Comparison of ENCODE assay signal across 15 mouse cellular contexts in the genomic region with DNA sequence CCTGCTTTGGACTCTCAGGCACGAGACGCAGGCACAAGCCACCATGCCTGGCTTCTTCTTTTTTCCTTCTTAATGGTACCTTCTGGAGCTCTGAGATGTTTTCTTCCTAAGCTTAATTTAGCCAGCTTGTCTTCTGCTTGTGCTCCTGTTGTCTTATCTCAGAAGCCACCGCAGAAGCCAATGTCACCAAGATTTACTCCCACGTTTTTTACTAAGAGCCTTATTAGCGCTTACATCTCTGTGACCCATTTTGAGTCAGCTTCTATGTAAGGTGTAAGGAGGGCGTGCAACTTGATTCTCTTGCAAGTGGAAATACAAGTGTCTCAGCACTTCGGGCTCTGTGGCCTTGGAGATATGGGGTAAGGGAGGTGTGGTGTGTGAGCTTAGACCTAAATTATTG. TPM values are rescaled to one million over a fixed set of nuclear protein-coding genes. Genes with fewer than 3 reads are reported as not detected.
A peak's percentile ranks its signal among the peaks of the same experiment; 100 is the strongest.
DNase-seq lines count a peak whose midpoint lies in the region; ATAC-seq and TF ChIP-seq lines count a peak whose summit lies in the region.
"Had no signal": no experiment of that assay in that cellular context is flagged by ENCODE, and none has a peak within 500 bp of the region (broad histone marks: within the 10 kb centered on the region; RNA-seq: fewer than 3 reads in every experiment).

No protein-coding gene starts in this region.

- H3K9ac ChIP-seq in heart, embryonic 14.5 days (ENCODE audit: low read length): peak overlapping the region; percentile 44; the same call in 1 of the 2 replicates
- no peak overlapping the region for H3K9ac ChIP-seq in liver, adult 2 months (ENCODE audit: low read depth, low read length)
- no peak overlapping the region for H3K9ac ChIP-seq in liver, embryonic 11.5 days (ENCODE audit: low read depth, low read length)
- no peak overlapping the region for H3K9ac ChIP-seq in hindbrain, embryonic 13.5 days
- H3K9ac ChIP-seq: embryonic facial prominence, embryonic 13.5 days; forebrain, embryonic 15.5 days; liver, embryonic 13.5 days; midbrain, embryonic 13.5 days had no signal

- H3K4me1 ChIP-seq in heart, embryonic 14.5 days (ENCODE audit: control insufficient read depth in 2 of 2, insufficient read depth in 2 of 2, low read length in 2 of 2): peaks cover 29 to 35% of the 10 kb centered on the region in 2 experiments
- H3K4me1 ChIP-seq in liver, adult 2 months (ENCODE audit: control insufficient read depth, insufficient read depth, low read length): no peaks in the 10 kb centered on the region; the same call in 1 of the 2 replicates
- H3K4me1 ChIP-seq in liver, embryonic 11.5 days (replicated peaks; ENCODE audit: control insufficient read depth, insufficient read depth, low read length): peaks cover 6% of the 10 kb centered on the region
- peaks cover 46% of the 10 kb centered on the region for H3K4me1 ChIP-seq in bone marrow macrophage, adult 2 months (ENCODE audit: control insufficient read depth, insufficient read depth, low read length)
- 0 out of 2 replicates have a peak, but pooled peaks cover 7% of the 10 kb centered on the region for H3K4me1 ChIP-seq in hindbrain, embryonic 13.5 days (replicated peaks)
- H3K4me1 ChIP-seq: embryonic facial prominence, embryonic 13.5 days; forebrain, embryonic 15.5 days; midbrain, embryonic 13.5 days had no signal

- peak overlapping the region; percentile 93 to 95 for H3K27ac ChIP-seq in heart, embryonic 14.5 days (replicated peaks in 1 of 2; ENCODE audit: control insufficient read depth in 1 of 2, insufficient read depth in 1 of 2, low read depth in 2 of 2, low read length in 2 of 2)
- peak overlapping the region; percentile 21; the same call in 1 of the 2 replicates for H3K27ac ChIP-seq in liver, adult 2 months (replicated peaks; ENCODE audit: insufficient read depth, low read depth, low read length)
- no peak overlapping the region for H3K27ac ChIP-seq in liver, embryonic 11.5 days (ENCODE audit: low read depth, low read length)
- H3K27ac ChIP-seq in bone marrow macrophage, adult 2 months (ENCODE audit: insufficient read depth, low read depth, low read length): peak overlapping the region; percentile 76
- peak overlapping the region; percentile 73 for H3K27ac ChIP-seq in macrophage
- no peak overlapping the region for H3K27ac ChIP-seq in hindbrain, embryonic 13.5 days
- H3K27ac ChIP-seq: forebrain, embryonic 15.5 days; liver, embryonic 13.5 days; midbrain, embryonic 13.5 days had no signal

- intact Hi-C loops in heart, postnatal 36 days (cut with DNase I): no loop called here

- no peaks in the 10 kb centered on the region for H3K9me3 ChIP-seq in heart, embryonic 14.5 days (ENCODE audit: control insufficient read depth, low read length)
- H3K9me3 ChIP-seq in liver, embryonic 11.5 days (ENCODE audit: control insufficient read depth, low read length): no peaks in the 10 kb centered on the region
- H3K9me3 ChIP-seq in hindbrain, embryonic 13.5 days: no peaks in the 10 kb centered on the region
- H3K9me3 ChIP-seq: embryonic facial prominence, embryonic 13.5 days; forebrain, embryonic 15.5 days; liver, embryonic 13.5 days; midbrain, embryonic 13.5 days had no signal

- DNase-seq in heart, postnatal 36 days: no peak
- DNase-seq in liver, adult 2 months (ENCODE audit: extremely low read depth, low read depth, low spot score): no peak
- DNase-seq in liver, embryonic 11.5 days (ENCODE audit: low spot score): no peak
- DNase-seq in frontal cortex, postnatal 25 days (ENCODE audit: low spot score in 2 of 2): no peak
- DNase-seq: cerebellum, adult 9-10 months; layer of hippocampus, postnatal 36 days; liver, embryonic 13.5 days; thymus, adult 18-20 months had no signal

- peaks cover 26% of the 10 kb centered on the region for H3K36me3 ChIP-seq in heart, embryonic 14.5 days (ENCODE audit: control insufficient read depth, insufficient read depth, low read length)
- H3K36me3 ChIP-seq in liver, adult 2 months (ENCODE audit: control insufficient read depth, insufficient read depth, low read length): peaks cover 21% of the 10 kb centered on the region
- H3K36me3 ChIP-seq in liver, embryonic 11.5 days (ENCODE audit: control insufficient read depth, insufficient read depth, low read length): peaks cover 6% of the 10 kb centered on the region
- H3K36me3 ChIP-seq in macrophage (ENCODE audit: inconsistent target): peaks cover 60% of the 10 kb centered on the region
- H3K36me3 ChIP-seq in hindbrain, embryonic 13.5 days: peaks cover 56% of the 10 kb centered on the region

- H3K27me3 ChIP-seq in heart, embryonic 14.5 days (ENCODE audit: control insufficient read depth, insufficient read depth, low read length): no peaks in the 10 kb centered on the region
- H3K27me3 ChIP-seq in liver, adult 2 months (ENCODE audit: control insufficient read depth, insufficient read depth, low read length): no peaks in the 10 kb centered on the region
- H3K27me3 ChIP-seq in liver, embryonic 11.5 days (replicated peaks; ENCODE audit: control insufficient read depth, insufficient read depth, low read length): no peaks in the 10 kb centered on the region
- no peaks in the 10 kb centered on the region for H3K27me3 ChIP-seq in hindbrain, embryonic 13.5 days
- H3K27me3 ChIP-seq: embryonic facial prominence, embryonic 13.5 days; forebrain, embryonic 15.5 days; liver, embryonic 13.5 days; midbrain, embryonic 13.5 days had no signal

- no peak overlapping the region for H3K4me3 ChIP-seq in heart, embryonic 14.5 days (ENCODE audit: control insufficient read depth in 1 of 2, insufficient read depth in 1 of 2, low read depth in 1 of 2, low read length in 2 of 2)
- H3K4me3 ChIP-seq in liver, adult 2 months (ENCODE audit: insufficient read depth, low read depth, low read length): no peak overlapping the region
- no peak overlapping the region for H3K4me3 ChIP-seq in liver, embryonic 11.5 days (ENCODE audit: low read depth, low read length)
- H3K4me3 ChIP-seq in bone marrow macrophage, adult 2 months (ENCODE audit: insufficient read depth, low read length): no peak overlapping the region
- no peak overlapping the region for H3K4me3 ChIP-seq in macrophage (ENCODE audit: inconsistent target)
- H3K4me3 ChIP-seq in hindbrain, embryonic 13.5 days: no peak overlapping the region
- H3K4me3 ChIP-seq: embryonic facial prominence, embryonic 13.5 days; forebrain, embryonic 15.5 days; liver, embryonic 13.5 days; midbrain, embryonic 13.5 days had no signal

- no peak for TF ChIP-seq CTCF in liver, adult 2 months (IDR thresholded peaks at IDR 0.05; ENCODE audit: low read depth, low read length)
- no peak for TF ChIP-seq CTCF in bone marrow macrophage, adult 2 months (IDR thresholded peaks at IDR 0.05; ENCODE audit: low read depth, low read length)

- peak overlapping the region; percentile 31 for H3K4me2 ChIP-seq in heart, embryonic 14.5 days (ENCODE audit: low read length)
- no peak overlapping the region for H3K4me2 ChIP-seq in liver, embryonic 11.5 days
- H3K4me2 ChIP-seq in hindbrain, embryonic 13.5 days: no peak overlapping the region
- H3K4me2 ChIP-seq: embryonic facial prominence, embryonic 13.5 days; forebrain, embryonic 15.5 days; liver, embryonic 13.5 days; midbrain, embryonic 13.5 days had no signal

- no peak for TF ChIP-seq POLR2A in liver, adult 2 months (IDR thresholded peaks at IDR 0.05; ENCODE audit: extremely low read depth, insufficient read depth, low read length)
- no peak for TF ChIP-seq POLR2A in bone marrow macrophage, adult 2 months (IDR thresholded peaks at IDR 0.05; ENCODE audit: borderline replicate concordance, low read depth, low read length)

- no peak for ATAC-seq in heart, embryonic 14.5 days (ENCODE audit: insufficient number of reproducible peaks, insufficient read depth, low FRiP score, low read depth)
- ATAC-seq in liver, embryonic 11.5 days (replicated peaks; ENCODE audit: low FRiP score): no peak
- no peak for ATAC-seq in hindbrain, embryonic 13.5 days (ENCODE audit: low FRiP score)
- ATAC-seq: forebrain, embryonic 15.5 days; midbrain, embryonic 13.5 days had no signal

- WGBS in heart, embryonic 14.5 days: 61% methylated on average over 7 of the region's 7 CpGs
- 81% methylated on average over 7 of the region's 7 CpGs for WGBS in liver, adult 2 months
- 77% methylated on average over 7 of the region's 7 CpGs for WGBS in liver, embryonic 11.5 days
- 70% methylated on average over 7 of the region's 7 CpGs for WGBS in macrophage (ENCODE audit: missing documents)
- 96% methylated on average over 7 of the region's 7 CpGs for WGBS in hindbrain, embryonic 13.5 days

- no peaks in the 10 kb centered on the region for H3K79me2 ChIP-seq in liver, adult 2 months (ENCODE audit: control insufficient read depth, insufficient read depth, low read length)
- H3K79me2 ChIP-seq in macrophage (ENCODE audit: inconsistent target): peaks cover 95% of the 10 kb centered on the region

RNA-seq across cellular contexts. Expression of a gene that starts 18.0 kb away (rescaled TPM):
- polyA plus RNA-seq in heart, embryonic 14.5 days (2014; fragmentation: Nextera tagmentation; extraction: Ambion mirVana): 5.6 and 6.5 TPM in 2 replicates
- total RNA-seq in heart, postnatal 36 days (2021): 10 to 100 TPM; 16.3 to 17.6 TPM
- total RNA-seq in liver, adult 2 months (2014; rRNA removed): 0.55 and 1.2 TPM in 2 replicates
- 1.6 and 3.0 TPM in 2 replicates for polyA plus RNA-seq in liver, adult 2 months (2012; rRNA removed)
- polyA plus RNA-seq in liver, embryonic 11.5 days (2014; fragmentation: Nextera tagmentation; extraction: Ambion mirVana): 5.0 and 5.1 TPM in 2 replicates
- 23.8 and 24.6 TPM in 2 replicates for polyA plus RNA-seq in bone marrow macrophage, adult 2 months (2012; ENCODE audit: insufficient read depth, insufficient read length, missing spikeins)
- 100 to 1,000 TPM in 1 of 26 experiments, 10 to 100 TPM in 22, 1 to 10 TPM in 3; 6.1 to 113 (median 35.5) TPM for total RNA-seq in macrophage (2018; cell fraction: chromatin; rRNA removed)
- total RNA-seq in macrophage (2018; cell fraction: cytosol; rRNA removed): 10 to 100 TPM in 13 of 26 experiments, 1 to 10 TPM in 13; 2.3 to 28.4 (median 11.2) TPM
- total RNA-seq in macrophage (2018; cell fraction: nucleus; rRNA removed): 10 to 100 TPM in 22 of 26 experiments, 1 to 10 TPM in 4; 5.9 to 75.3 (median 23.3) TPM
- 3.7 to 16.2 TPM (median 6.5 TPM) in 3 replicates for polyA plus RNA-seq in macrophage (2018)
- 3.2 and 3.4 TPM in 2 replicates for polyA plus RNA-seq in hindbrain, embryonic 13.5 days (2015; fragmentation: Nextera tagmentation; extraction: Ambion mirVana)

RNA-seq across cellular contexts. Expression of a gene that starts 31.0 kb away (rescaled TPM):
- polyA plus RNA-seq in heart, embryonic 14.5 days (2014; fragmentation: Nextera tagmentation; extraction: Ambion mirVana): 6.3 and 6.5 TPM in 2 replicates
- total RNA-seq in heart, postnatal 36 days (2021): 10 to 100 TPM; 11.9 to 12.9 TPM
- 3.5 and 6.0 TPM in 2 replicates for total RNA-seq in liver, adult 2 months (2014; rRNA removed)
- 8.0 and 9.8 TPM in 2 replicates for polyA plus RNA-seq in liver, adult 2 months (2012; rRNA removed)
- polyA plus RNA-seq in liver, embryonic 11.5 days (2014; fragmentation: Nextera tagmentation; extraction: Ambion mirVana): 7.6 and 9.1 TPM in 2 replicates
- 65.5 and 75.0 TPM in 2 replicates for polyA plus RNA-seq in bone marrow macrophage, adult 2 months (2012; ENCODE audit: insufficient read depth, insufficient read length, missing spikeins)
- 100 to 1,000 TPM in 12 of 26 experiments, 10 to 100 TPM in 14; 24.8 to 273 (median 87.3) TPM for total RNA-seq in macrophage (2018; cell fraction: chromatin; rRNA removed)
- 100 to 1,000 TPM in 8 of 26 experiments, 10 to 100 TPM in 18; 29.1 to 127 (median 87.0) TPM for total RNA-seq in macrophage (2018; cell fraction: cytosol; rRNA removed)
- 100 to 1,000 TPM in 13 of 26 experiments, 10 to 100 TPM in 13; 32.5 to 241 (median 99.4) TPM for total RNA-seq in macrophage (2018; cell fraction: nucleus; rRNA removed)
- polyA plus RNA-seq in macrophage (2018): 55.1 to 87.8 TPM (median 77.5 TPM) in 3 replicates
- 9.1 TPM in 2 replicates for polyA plus RNA-seq in hindbrain, embryonic 13.5 days (2015; fragmentation: Nextera tagmentation; extraction: Ambion mirVana)

Comparison
In these comparisons a context has a peak if more than half of its experiments do, and no peak if none do; other contexts are left out.
1. H3K27ac ChIP-seq: peak in heart, embryonic 14.5 days (2 of 2), liver, adult 2 months (single experiment), bone marrow macrophage, adult 2 months (single experiment) and macrophage (single experiment); none in liver, embryonic 11.5 days (single experiment) and hindbrain, embryonic 13.5 days (single experiment).